Mouse (Mus musculus) heart, postnatal 4 days (tissue): ENCODE data around the gene Csf2rb2. TPM values are rescaled to one million over a fixed set of nuclear protein-coding genes. Genes with fewer than 3 reads are reported as not detected.
"Not testable (repeated sequence)": the region's sequence is repeated elsewhere in the genome, so short reads cannot be mapped to it uniquely, and the experiment has no call there.

Source experiments
- DNase-seq: peaks from one replicate; pipeline ENCODE4 v3.0.0; 2021
- total RNA-seq, 2 experiments: library from RNA; stranded (reverse); gene quantifications; 2 replicates each; pipeline ENCODE4 v1.2.3; 2021

The Csf2rb2 gene
- total RNA-seq, 2 experiments from 2014 or later: 1.1 to 1.2 TPM

DNA sequence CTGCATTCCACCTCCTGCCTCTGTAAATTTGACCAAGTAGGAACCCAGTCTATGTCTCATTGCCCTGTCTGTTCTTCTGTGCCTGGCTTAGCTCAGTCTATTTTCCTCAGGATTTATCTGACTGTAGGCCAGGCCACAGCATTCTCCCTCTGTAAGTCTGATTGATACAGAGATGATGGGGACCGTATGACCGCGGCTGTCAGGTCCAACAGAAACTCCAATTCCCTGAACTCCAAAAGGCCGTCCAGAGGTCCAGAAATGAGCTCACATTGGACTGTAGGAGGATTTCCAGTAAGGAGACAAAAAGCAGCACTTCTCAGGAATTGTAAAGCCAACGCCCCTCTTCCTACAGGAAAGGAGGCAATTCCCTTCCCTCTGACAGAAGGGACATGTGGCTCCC is 8.1 kb upstream of the Csf2rb2 start:
- DNase-seq: peak; percentile 34

DNA sequence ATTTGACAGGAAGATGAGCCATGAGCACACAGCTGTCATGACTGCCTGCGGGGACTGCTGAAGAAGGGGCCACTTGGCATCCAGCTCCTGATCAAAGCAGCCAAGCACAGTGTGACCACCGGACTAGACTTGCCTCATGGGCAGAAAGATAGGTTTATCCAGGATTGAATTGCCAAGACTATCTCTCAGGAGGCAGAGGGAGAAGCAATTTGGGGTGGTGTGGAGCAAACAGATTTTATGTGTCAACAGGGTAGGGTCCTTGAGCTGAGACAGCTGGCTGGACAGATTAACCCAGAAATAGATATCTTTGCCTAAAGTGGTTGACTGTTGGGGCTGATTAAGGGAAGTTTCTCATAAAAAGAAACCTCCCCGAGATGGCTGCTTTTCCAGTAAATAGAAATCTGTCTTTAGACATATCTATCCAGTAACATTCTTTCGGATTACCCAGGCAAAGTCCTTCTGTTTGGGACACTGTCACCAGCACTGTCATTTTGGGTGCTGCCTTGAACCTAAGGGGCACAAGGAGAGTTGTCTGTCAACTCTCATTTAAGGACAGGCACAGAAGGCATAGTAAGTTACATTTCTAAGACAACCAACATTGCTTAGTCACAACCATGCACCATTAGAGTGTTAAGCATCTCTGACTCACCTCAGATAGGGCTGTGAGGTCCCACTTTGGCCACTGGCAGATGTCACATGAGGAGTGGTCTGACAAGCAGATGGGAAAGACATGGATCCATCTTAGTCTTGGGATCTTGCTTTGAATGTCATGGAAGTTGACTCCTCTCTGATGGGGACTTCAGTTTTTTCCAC is 7.1 kb upstream of the Csf2rb2 start:
- not testable (repeated sequence) for DNase-seq

DNA sequence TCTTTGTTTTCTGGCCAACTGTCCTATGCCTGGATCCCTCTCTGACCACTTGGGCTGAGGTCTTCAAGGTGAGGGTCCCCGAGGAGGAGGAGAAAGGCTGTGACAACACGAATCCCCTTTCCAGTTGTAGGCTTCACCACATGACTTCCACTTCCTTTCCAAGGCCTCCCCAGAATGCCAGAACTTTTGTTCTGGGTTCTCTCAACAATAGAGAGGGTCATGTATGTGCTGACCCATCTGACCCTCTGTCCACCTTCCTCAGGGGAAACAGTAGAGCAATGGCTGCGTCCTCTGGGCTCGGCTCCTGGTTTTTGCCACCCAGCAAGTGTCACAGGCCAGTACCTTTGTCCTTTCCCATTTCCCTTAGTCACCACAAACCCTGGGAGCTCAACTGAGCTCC is 5.5 kb upstream of the Csf2rb2 start:
- DNase-seq: no peak

DNA sequence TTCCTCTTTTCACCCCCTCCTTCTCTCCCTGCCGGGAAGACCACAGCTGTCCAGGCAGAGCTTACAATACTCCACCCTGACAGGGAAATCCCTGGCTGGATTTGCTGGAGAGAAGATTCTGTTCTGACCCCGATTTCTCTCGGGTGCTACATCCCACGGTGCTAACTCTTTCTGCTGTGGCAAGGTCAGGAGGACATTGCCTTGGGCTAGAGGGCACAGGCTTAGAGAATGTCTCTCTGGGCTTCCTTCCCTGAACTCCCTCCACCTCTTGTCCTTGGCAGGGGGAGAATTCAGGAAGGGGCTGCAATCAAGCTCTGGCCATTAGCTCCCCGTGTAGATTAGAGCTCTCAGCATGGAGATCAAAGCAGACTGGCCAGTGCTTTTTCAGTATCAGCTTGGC is 4.3 kb upstream of the Csf2rb2 start:
- no peak for DNase-seq

DNA sequence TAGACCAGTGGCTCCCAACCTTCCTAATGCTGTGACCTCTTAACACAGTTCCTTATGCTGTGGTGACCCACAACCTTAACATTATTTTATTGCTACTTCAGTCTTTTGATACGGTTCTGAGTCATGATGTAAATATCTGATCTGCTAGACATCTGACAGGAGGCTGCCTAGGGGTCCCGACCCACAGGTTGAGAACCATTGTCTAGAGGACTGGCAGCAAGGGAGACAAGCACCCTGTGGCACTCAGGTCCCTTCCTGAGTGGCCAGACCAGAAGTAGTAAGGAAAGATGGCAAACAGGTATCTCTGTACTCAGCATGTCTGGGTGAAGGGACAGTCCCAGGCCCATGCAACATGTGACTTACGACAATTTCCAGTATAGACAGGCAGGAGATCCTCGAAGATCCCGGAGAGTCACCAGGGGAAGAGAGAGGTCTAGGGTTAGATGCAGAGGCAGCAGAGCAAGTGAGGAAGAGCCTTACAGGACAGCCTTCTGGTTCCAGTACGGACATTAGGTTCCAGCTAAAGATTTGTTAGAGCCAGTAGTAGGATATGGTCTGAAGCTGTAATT is 1.8 kb downstream of the Csf2rb2 start:
- no peak for DNase-seq

DNA sequence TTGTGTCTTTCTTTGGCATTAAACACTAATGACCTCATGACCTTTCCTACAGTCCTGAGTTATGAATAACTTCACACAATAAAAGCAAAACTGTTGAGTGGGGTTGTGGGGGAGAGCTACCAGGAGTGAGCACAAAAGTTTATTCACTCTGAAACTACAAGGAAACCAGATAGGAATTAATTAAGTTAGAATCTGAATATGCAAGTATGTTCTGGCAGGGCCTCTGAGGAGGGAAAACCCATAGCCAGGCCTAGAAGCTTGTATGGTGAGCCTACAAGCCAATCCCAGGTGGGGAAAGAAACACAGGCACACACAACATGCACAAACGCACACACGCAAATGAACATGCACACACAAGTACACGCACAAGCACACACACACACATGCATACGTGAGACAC is 2.8 kb downstream of the Csf2rb2 start:
- DNase-seq: no peak

DNA sequence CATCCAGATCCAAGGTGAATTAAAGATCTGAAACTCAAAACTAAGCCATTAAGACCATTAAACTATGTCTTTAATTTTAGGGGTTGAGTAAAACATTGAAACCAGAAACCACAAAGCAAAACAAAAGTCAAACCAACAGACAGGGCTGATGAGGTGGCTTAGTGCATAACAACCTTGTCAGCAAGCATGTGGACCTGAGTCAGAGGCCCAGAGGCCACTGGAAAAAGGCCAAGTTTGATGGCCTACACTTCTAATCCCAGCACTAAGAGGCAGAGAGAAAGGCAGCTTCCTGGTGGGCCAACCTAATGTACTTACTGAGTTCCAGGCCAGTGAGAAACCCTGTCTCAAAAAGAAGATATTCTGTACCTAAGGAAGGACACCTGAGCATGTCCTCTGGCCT is 4.7 kb downstream of the Csf2rb2 start:
- DNase-seq: no peak

DNA sequence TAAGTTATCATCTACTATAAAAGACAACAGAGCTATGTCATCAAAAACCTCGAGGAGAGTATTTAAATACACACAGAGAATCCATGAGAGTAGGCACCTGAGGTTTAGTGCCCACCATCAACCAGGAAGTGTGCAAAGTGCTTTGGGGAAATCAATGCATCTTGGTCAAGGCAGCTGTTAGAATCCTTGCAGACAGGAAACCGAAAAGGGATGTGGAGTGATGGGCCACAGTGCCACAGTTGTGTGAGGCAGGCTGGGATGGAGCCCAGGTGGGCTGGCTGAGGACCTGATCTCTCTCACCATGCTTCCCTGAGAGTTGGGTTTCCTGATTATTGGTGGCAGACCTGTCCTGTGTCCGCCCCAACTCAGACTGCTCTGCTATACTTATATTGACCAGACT is 5.9 kb downstream of the Csf2rb2 start:
- DNase-seq: no peak

DNA sequence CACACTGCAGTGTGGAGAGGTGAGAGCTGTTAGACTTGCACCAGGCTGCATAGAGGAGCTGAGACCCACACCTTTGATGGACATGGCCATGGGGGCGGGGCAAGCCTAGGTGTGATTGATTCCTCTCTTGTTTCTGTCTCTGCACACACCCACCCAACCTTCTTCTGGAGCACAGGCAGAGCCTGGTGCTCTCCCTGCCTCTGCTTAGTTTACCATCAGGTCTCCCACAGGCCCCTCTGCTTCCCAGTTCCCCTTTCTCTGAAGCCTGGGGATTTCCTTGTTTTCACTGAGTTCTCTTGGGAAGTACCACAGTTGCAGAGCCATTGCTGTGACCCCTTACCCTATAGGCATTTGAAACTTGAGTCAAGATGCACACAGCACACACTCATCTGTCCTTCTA is 7.0 kb downstream of the Csf2rb2 start:
- DNase-seq: no peak

DNA sequence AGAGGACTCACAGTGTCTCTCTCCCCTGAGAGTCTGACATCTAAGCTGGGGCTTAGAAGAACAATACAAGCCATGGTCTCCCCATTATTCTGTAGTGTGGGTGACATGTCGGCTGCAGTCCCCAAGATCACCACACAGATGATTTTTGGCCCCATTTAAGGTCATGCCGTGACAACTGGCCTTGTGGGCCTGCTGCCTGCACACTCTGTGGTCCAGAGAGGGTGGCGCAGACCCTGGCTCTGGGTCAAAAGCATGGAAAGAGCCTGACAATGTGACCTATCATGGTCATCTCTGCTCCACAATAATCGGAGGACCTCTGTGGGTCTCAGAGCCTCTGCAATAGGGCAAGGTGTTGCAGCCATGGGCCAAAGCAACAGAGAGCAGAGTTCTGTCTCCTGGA is 11.8 kb downstream of the Csf2rb2 start:
- DNase-seq: no peak

DNA sequence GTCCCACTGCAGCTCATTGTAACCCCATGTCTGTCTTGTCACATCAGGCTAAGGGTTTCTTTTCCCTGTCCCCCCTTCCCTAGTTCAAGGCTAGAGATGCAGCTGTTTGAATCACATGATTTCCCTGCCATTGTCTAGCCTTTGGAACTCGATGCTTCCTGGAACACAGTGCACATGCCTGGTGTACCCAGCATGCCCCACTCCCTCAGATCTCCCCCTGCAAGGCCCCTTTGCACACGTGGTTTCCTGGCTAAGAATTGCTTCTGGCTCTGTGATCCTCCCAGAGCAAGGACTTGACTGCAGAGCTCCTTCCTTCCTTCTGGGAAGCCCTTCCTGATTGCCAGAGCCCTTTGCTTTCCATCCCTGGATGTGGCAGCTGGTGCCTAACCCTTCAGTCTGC is 12.3 kb downstream of the Csf2rb2 start:
- not testable (repeated sequence) for DNase-seq

DNA sequence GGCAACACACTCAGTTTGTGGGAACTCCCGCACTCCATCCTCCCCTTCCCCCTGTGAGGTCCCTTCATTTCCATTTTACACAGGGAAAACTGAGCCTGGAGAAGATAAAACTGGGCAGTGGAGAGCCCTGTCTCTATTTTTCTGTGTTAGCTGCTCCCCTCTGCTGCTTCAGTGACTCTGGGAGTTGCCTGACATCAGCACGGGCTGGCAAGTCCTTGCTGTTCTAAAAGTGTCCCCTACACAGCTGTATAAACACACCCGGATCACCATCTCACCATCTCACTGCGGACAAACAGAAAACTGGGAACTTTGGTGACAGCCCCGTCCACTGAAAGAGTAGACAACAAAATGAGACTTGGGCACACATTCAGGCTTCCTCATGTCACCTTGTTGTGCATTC is 15.7 kb downstream of the Csf2rb2 start:
- DNase-seq: not testable (repeated sequence)

DNA sequence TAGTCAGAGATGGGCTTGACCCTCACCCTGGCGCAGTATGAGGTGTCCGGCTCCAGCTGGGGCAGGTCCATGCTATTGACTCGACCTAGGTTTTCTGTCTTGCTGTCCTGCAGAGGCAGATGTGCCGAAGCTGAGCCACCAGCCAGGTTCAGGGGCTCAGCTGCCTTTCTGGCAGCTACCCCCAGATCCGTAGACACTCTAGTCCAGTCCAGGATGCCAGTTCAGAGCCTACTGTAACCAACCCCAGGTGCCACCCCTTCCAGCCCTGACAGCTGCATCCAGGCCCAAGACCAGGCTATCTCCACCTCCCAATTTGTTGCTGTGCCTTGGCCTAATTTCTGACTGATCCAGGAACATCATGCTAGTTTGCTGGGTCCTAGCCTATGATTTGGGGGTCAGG is 17.6 kb downstream of the Csf2rb2 start:
- no peak for DNase-seq

DNA sequence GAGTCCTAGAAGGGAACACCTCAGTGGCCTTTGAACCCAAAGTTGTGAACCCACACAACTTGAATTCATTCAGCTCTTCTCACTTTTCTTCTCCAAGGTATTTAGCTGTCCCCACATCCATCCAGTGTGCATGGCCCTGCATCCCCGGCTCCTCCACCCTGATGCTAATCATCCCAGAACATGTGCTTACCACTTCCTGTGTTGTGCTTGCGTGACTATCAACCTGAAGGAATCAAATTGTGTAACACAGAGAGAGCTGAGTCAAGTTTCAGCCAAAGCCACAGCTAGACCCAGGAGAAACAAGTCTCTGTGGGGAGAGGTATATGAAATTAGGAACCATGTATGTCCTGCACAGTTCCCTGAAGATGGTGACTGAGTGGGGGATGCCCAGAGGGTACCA is 27.2 kb downstream of the Csf2rb2 start:
- no peak for DNase-seq

DNA sequence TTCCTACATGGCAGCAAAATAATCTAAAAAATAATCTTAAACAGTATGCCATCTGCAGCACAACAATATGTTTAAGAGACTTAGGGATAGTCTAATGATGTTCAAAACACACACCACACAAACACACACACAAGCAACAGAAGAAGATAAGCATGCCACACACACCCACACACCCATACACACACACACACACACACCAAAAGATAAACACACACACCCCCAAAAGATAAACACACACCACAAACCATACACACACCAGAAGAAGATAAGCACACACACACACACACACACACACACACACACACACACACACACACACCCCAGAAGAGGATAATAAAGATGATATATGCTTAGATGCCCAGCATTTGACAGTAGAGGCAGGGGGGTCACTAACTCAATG is 34.3 kb downstream of the Csf2rb2 start:
- no peak for DNase-seq

DNA sequence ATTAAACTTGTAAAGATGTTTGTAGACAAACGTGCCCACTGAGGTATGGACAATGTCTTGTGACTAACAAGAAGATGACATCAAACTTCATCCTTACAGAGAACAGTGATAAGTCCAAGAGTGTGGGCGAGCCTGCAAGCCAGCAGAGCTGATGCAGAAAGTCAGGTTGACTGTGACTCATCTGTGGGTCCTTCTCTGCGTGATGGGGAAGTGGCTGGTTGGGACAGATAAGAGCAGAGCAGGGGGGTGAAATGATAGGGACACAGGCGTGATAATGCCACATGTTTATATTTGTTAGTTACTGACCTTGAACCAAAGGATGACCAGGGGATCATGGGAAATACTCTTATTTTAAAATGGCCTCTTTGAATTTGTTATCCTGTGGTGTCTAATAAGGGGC is 37.7 kb downstream of the Csf2rb2 start:
- no peak for DNase-seq

DNA sequence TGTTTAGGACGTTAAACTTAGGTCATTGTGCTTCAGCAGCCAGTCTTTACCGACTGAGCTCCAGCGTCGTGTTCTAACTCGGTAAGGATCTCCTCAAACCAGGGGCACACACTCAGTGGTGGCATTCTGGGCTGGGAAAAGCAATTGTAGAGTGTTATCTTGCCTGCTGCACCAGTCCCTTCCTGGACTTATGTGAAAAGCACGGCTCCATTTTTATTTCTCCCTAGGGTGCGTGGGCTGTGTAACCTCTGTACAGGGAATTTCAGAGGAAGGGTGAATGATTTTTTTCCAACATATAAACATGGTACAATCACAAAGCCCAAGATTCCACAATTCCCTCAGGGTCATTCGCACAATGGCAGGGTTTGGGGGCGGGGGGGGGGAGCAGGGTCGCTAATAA is 38.1 kb downstream of the Csf2rb2 start:
- no peak for DNase-seq

DNA sequence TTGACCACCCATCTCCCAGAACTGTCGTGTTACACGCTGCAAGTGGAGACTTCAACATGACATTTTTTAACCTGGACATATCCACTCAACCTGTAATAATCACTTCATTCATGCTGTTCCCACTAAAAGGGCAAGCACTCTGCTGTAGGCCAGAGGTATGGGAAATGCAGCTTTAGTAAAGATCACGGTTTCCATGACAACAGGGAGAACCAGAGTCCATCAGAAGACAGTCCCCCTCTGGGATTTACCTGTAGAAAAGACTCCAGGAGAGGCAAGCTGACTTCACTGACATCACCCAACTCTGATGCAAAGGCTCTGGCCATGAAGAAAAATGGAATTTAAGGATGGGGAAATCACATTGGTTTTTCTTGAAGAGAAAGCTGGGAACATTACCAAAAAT is 42.2 kb downstream of the Csf2rb2 start:
- no peak for DNase-seq

DNA sequence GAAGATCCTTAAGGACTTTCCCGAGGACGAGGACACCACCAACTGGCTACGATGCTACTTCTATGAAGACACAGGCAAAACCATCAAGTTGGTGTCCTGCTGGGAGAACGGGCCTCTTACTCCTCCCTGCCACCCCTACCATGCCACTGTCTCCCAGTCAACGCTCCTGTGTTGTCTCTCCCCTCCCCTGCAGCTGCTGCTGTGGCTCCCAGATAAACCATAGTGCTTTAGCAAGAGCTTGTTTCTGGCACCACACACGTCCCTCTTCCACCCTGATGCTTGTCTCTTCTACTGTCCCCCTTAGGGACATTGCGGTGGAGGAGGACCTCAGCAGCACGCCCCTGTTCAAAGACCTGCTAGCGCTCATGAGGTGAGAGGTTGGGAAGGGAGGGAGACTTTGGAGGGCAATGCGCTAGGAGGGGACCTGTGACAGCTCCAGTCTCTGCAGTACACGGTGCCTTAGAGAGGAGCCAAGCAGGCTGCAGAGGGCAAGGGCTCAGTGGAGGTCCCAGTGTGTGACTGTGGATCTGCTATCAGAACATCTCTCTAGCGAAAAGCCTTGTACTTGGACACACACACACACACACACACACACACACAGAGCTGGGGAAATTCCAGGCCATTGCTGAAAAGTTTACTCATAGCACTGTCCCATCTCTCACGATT is 44.7 kb downstream of the Csf2rb2 start:
- DNase-seq: no peak

DNA sequence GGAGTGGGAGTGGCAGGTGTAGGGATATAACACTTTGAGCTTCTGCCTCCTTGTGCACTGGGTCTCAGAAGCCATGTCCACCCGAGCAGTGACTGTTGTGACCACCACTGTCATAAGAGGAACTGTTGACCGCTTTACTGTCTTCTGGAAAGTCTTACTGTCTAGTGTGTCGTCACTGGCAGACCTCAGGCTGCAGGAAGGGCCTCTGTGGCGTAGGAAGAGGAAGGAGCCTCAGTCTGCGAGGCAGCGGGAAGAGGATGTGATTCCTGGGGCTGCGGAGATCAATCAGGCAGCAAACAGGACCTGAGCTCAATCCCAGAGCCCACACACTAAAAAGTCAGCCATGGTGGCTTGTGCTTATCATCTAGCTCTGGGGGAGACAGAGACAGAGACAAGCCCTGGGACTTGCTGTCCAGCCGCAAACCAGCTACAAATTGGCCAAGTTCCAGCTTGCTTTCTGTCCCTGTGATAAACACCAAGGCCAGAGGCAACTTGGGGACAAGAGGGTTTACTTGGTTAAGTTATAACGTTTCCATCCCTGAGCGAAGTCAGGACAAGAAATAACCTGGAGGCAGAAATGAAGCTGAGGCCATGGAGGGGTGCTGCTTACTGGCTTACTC is 47.2 kb downstream of the Csf2rb2 start:
- peak; percentile 37 for DNase-seq

DNA sequence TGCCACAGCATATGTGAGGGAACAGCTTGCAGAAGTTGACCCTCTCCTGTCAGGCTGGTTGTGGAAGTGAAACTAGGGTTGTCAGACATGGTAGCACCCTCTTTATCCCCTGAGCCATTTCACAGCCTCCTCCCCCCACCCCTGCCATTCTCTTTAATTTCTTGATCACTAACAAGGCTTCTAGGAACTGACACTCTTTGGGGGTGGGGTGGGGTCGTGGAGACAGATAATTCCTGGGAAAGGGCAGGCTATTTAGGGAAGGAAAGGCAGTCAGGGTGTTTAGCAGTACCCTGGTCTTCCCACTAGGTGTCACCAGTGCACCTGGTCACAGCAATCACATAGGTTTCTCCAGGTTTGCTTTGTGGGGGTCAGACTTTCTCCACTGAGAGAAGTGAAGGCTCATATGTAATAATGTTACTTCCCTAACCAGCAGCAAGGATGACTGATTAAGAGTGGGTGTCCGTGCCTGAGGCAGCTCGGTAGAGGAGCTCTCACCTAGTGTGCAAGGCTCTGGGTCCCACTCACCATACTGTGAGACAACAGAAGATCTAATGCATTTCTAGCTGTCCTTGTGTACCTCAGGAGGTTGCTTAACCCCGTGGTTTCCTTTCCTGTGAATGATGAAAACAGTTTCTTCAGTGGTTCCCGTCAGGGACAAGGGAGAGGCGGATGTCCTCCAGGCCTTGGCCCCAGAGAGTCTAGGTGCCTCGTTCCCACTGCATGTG is 48.0 kb downstream of the Csf2rb2 start:
- DNase-seq: peak; percentile 78

DNA sequence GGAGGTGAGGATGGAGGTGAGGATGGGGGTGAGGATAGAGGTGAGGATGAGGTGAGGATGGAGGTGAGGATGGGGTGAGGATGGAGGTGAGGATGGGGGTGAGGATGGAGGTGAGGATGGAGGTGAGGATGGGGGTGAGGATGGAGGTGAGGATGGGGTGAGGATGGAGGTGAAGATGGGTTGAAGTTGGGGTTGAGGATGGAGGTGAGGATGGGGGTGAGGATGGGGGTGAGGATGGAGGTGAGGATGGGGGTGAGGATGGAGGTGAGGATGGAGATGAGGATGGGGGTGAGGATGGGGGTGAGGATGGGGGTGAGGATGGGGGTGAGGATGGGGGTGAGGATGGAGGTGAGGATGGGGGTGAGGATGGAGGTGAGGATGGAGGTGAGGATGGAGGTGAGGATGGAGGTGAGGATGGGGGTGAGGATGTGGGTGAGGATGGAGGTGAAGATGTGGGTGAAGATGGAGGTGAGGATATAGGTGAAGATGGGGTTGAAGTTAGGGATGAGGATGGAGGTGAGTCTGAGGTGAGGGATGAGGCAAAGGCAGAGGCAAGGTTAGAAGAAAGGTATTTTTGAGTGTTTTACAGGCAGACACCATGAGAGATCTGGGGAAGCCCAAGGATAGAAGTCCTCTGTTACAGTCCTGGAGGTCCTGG is 48.8 kb downstream of the Csf2rb2 start:
- not testable (repeated sequence) for DNase-seq
